Mouse (Mus musculus) lung, embryonic 14.5 days (tissue): ENCODE data around the gene Mrps15. TPM values are rescaled to one million over a fixed set of nuclear protein-coding genes. Genes with fewer than 3 reads are reported as not detected.
"Not testable (repeated sequence)": the region's sequence is repeated elsewhere in the genome, so short reads cannot be mapped to it uniquely, and the experiment has no call there.

Experiments used
- ATAC-seq: fragments of 200-750 bp; cut with Nextera tagmentation; 2 replicates; pipeline ENCODE4 v1.8.0; 2017; ENCODE audit warnings: mild to moderate bottlenecking, moderate TSS enrichment, moderate library complexity; ENCODE audit not compliant: insufficient read depth
- DNase-seq: peaks from one replicate; pipeline ENCODE4 v3.0.0-alpha.2; 2015
- H3K27ac ChIP-seq: fragments of 300-500 bp; sonication (generic); 2 replicates; pipeline ENCODE4 v1.5.1; 2014; ENCODE audit warnings: low read depth, mild to moderate bottlenecking, moderate library complexity
- H3K27me3 ChIP-seq: fragments of 300-500 bp; sonication (generic); 2 replicates; pipeline ENCODE4 v1.6.1; 2014; ENCODE audit warnings: low read length, control low read depth; ENCODE audit not compliant: insufficient read depth
- H3K36me3 ChIP-seq: fragments of 300-500 bp; sonication (generic); 2 replicates; pipeline ENCODE4 v1.6.1; 2014; ENCODE audit warnings: control low read depth; ENCODE audit not compliant: insufficient read depth
- H3K4me1 ChIP-seq: fragments of 300-500 bp; sonication (generic); 2 replicates; pipeline ENCODE4 v1.6.1; 2014; ENCODE audit warnings: antibody characterized with exemption, control low read depth; ENCODE audit not compliant: insufficient read depth
- H3K4me2 ChIP-seq: fragments of 300-500 bp; sonication (generic); 2 replicates; pipeline ENCODE4 v1.6.1; 2014; ENCODE audit warnings: mild to moderate bottlenecking
- H3K4me3 ChIP-seq: fragments of 300-500 bp; sonication (generic); 2 replicates; pipeline ENCODE4 v1.5.1; 2014; ENCODE audit warnings: low read depth, low read length
- H3K9ac ChIP-seq: fragments of 300-500 bp; sonication (generic); 2 replicates; pipeline ENCODE4 v1.6.1; 2014
- H3K9me3 ChIP-seq: fragments of 300-500 bp; sonication (generic); 2 replicates; pipeline ENCODE4 v1.6.1; 2016; ENCODE audit warnings: low read depth, low read length, control low read depth
- CTCF ChIP-seq: IDR thresholded peaks from 2 replicates; pipeline ENCODE4 v1.5.1; 2016; ENCODE audit warnings: antibody characterized with exemption, low read depth
- WGBS: fragments of 180-500 bp; shearing (Covaris S2); extraction: QIAGEN DNeasy Blood & Tissue Kit; methylation state at CpG from one replicate; pipeline ENCODE4 v1.1.7; 2014; 5-methylcytosine and 5-hydroxymethylcytosine counted together
- polyA plus RNA-seq: library from polyadenylated mRNA; unstranded; fragments of >200 nt; fragmentation: Nextera tagmentation; extraction: Ambion mirVana; gene quantifications from 2 replicates; pipeline ENCODE4 v1.2.1, GENCODE M21; 2014

Gene Mrps15
- polyA plus RNA-seq, 1 experiment from 2014 or later: 138 TPM

DNA sequence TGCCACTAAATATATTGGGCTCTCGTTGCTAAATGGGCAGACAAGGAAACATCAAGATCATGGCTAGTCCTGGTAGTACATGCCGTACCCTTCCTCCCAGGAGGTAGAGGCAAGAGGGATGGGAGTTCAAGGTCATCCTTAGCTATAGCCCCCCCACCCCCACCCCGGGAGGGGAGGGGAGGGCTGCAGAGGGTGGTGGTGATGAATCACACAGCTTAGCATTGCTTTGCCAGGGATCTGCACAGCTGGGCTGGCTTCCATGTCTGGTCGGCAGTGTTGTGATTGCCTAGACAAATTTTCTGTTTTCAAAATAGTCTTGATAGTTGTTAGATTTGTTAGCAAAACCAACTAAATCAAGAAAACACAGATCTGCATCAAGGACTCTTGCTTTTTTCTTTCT is 32.5 kb downstream of the Mrps15 start:
- Histone ChIP-seq H3K27me3 (no peaks in the 10 kb centered on the region), H3K4me2 (no peak overlapping the region), H3K4me3 (no peak overlapping the region), H3K27ac (no peak overlapping the region), H3K9me3 (no peaks in the 10 kb centered on the region), H3K9ac (no peak overlapping the region), H3K4me1 (no peaks in the 10 kb centered on the region), H3K36me3 (no peaks in the 10 kb centered on the region)
- DNase-seq: no peak
- 66% methylated on average over 4 of the region's 4 CpGs for WGBS
- no peak for TF ChIP-seq CTCF
- ATAC-seq: no peak

DNA sequence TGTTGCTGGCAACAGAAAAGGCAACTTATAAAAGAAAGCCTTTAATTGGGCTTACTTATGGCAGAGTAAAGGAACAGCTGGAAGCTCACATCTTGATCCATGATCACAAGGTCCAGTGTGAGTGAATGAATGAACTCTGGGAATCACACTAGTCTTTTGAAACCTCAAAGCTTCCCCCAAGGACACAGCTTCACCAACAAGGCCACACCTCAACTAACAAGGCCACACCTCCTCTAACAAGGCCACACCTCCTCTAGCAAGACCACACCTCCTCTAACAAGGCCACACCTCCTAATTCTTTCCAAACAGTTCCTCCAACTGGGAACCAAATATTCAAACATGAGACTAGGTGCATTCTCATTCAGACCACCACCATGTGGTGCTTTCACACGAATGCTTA is 34.9 kb downstream of the Mrps15 start:
- Histone ChIP-seq H3K9ac (no peak overlapping the region), H3K4me2 (no peak overlapping the region), H3K27me3 (no peaks in the 10 kb centered on the region), H3K4me1 (no peaks in the 10 kb centered on the region), H3K36me3 (no peaks in the 10 kb centered on the region), H3K27ac (no peak overlapping the region), H3K4me3 (no peak overlapping the region), H3K9me3 (no peaks in the 10 kb centered on the region)
- WGBS: 83% methylated on average over 1 of the region's 1 CpGs
- DNase-seq: no peak
- TF ChIP-seq CTCF: no peak
- no peak for ATAC-seq

- no peak overlapping the region for H3K4me2 ChIP-seq
- no peak overlapping the region for H3K4me3 ChIP-seq
- no peaks in the 10 kb centered on the region for H3K27me3 ChIP-seq
- no peaks in the 10 kb centered on the region for H3K36me3 ChIP-seq
- no peak for ATAC-seq
- no peak for DNase-seq
- no peak for TF ChIP-seq CTCF
- WGBS: 80% methylated on average over 9 of the region's 9 CpGs
- no peaks in the 10 kb centered on the region for H3K4me1 ChIP-seq
- H3K9me3 ChIP-seq: no peaks in the 10 kb centered on the region
- no peak overlapping the region for H3K27ac ChIP-seq
- no peak overlapping the region for H3K9ac ChIP-seq
These were observed 36.3 kb downstream of the Mrps15 start for GRCm38 (mm10) chr4:126083021-126083420.

- Histone ChIP-seq H3K9ac (no peak overlapping the region), H3K36me3 (no peaks in the 10 kb centered on the region), H3K4me2 (no peak overlapping the region), H3K27me3 (no peaks in the 10 kb centered on the region), H3K9me3 (no peaks in the 10 kb centered on the region), H3K27ac (no peak overlapping the region), H3K4me1 (no peaks in the 10 kb centered on the region), H3K4me3 (no peak overlapping the region)
- WGBS: 60% methylated on average over 8 of the region's 8 CpGs
- DNase-seq (no peak), ATAC-seq (no peak)
- TF ChIP-seq CTCF: no peak
These were observed 37.7 kb downstream of the Mrps15 start for GRCm38 (mm10) chr4:126084382-126084781.

DNA sequence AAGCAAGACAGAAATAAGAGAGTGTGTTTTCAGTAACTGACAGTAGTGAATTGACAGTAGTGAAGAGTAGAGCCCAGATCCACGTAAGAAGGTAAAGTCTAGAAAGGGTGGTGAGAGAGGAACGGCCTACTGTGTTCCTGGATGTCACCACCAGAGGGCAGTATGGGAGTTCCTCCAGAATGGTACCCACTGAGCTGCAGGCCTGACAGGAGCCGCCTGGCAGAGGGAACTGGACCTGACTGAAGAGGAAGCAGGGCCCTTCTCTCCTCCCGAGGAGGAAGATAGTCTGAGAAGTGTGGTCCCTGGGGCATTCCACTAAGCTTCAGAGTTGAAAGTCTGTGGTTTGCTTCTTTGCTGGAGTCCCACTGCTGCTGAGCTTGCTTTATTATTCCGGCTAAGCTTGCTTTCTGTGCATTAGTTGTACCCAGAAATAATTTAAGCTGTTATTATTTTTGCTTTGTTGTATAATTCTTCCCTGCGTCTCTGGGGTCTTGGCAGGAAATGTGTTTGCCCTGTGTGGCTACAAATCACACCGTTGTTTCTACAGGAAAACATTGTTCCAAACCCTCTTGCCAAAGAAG is 39.4 kb downstream of the Mrps15 start:
- Histone ChIP-seq H3K36me3 (no peaks in the 10 kb centered on the region), H3K27ac (no peak overlapping the region), H3K9me3 (no peaks in the 10 kb centered on the region), H3K4me3 (no peak overlapping the region), H3K4me1 (no peaks in the 10 kb centered on the region), H3K9ac (no peak overlapping the region), H3K27me3 (no peaks in the 10 kb centered on the region), H3K4me2 (no peak overlapping the region)
- peak; percentile 96 for TF ChIP-seq CTCF
- peak; percentile 94 for DNase-seq
- ATAC-seq: peak; percentile 89
- WGBS: 27% methylated on average over 7 of the region's 7 CpGs

DNA sequence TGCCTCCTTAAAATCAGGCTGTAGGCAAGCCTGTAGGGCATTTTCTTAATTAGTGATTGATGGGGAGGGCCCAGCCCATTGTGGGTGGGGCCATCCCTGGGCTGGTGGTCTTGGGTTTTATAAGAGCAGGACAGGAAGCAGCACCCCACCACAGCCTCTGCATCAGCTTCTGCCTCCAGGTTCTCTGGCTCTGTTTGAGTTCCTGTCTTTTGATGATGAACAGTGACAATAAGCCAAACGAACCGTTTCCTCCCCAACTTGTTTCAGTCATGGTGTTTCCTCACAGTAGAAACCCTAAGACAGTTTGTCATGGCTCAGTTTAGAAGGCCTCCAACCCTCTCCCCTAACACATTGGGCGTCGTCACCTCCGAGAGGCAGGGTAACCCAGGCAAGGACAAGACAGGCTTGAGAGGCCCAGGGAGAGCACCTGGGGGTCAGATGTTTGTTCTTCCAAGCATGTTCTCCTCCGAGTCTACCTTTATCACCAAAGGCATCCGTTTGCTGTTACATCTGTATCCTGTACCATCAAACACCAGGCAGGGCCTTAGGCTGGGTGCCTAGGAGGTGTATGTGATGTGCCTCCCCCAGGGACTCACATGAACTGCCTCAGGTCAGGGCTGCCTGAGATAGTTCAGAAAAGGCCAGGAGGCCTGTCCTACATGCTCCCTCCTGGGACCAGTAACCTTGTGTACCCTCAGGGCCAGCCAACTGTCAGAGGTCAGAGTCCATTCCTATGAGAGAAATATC is 43.5 kb downstream of the Mrps15 start:
- 57% methylated on average over 7 of the region's 7 CpGs for WGBS
- Histone ChIP-seq H3K4me2 (no peak overlapping the region), H3K9me3 (no peaks in the 10 kb centered on the region)

GRCm38 (mm10) chr4:126090848-126091124 is 44.1 kb downstream of the Mrps15 start:
- WGBS: 68% methylated on average over 4 of the region's 4 CpGs
- no peak for TF ChIP-seq CTCF
- ATAC-seq: no peak

More for the DNA sequence above, 43.5 kb downstream of the Mrps15 start:
- Histone ChIP-seq H3K36me3 (no peaks in the 10 kb centered on the region), H3K4me1 (no peaks in the 10 kb centered on the region), H3K9ac (no peak overlapping the region), H3K4me3 (no peak overlapping the region), H3K27ac (no peak overlapping the region), H3K27me3 (no peaks in the 10 kb centered on the region)
- DNase-seq: no peak
- TF ChIP-seq CTCF: no peak
- no peak for ATAC-seq

GRCm38 (mm10) chr4:126091873-126092272 is 45.1 kb downstream of the Mrps15 start:
- Histone ChIP-seq H3K27me3 (no peaks in the 10 kb centered on the region), H3K4me1 (no peaks in the 10 kb centered on the region), H3K27ac (no peak overlapping the region), H3K4me3 (no peak overlapping the region), H3K9ac (no peak overlapping the region), H3K36me3 (no peaks in the 10 kb centered on the region), H3K4me2 (no peak overlapping the region), H3K9me3 (no peaks in the 10 kb centered on the region)
- TF ChIP-seq CTCF: no peak
- no peak for DNase-seq
- WGBS: 60% methylated on average over 8 of the region's 8 CpGs
- no peak for ATAC-seq

More at GRCm38 (mm10) chr4:126090848-126091124, 44.1 kb downstream of the Mrps15 start:
- no peaks in the 10 kb centered on the region for H3K4me1 ChIP-seq
- H3K27ac ChIP-seq: no peak overlapping the region
- no peak overlapping the region for H3K4me2 ChIP-seq
- no peak overlapping the region for H3K9ac ChIP-seq
- no peaks in the 10 kb centered on the region for H3K36me3 ChIP-seq
- no peak overlapping the region for H3K4me3 ChIP-seq
- no peaks in the 10 kb centered on the region for H3K9me3 ChIP-seq
- no peaks in the 10 kb centered on the region for H3K27me3 ChIP-seq
- DNase-seq: no peak

DNA sequence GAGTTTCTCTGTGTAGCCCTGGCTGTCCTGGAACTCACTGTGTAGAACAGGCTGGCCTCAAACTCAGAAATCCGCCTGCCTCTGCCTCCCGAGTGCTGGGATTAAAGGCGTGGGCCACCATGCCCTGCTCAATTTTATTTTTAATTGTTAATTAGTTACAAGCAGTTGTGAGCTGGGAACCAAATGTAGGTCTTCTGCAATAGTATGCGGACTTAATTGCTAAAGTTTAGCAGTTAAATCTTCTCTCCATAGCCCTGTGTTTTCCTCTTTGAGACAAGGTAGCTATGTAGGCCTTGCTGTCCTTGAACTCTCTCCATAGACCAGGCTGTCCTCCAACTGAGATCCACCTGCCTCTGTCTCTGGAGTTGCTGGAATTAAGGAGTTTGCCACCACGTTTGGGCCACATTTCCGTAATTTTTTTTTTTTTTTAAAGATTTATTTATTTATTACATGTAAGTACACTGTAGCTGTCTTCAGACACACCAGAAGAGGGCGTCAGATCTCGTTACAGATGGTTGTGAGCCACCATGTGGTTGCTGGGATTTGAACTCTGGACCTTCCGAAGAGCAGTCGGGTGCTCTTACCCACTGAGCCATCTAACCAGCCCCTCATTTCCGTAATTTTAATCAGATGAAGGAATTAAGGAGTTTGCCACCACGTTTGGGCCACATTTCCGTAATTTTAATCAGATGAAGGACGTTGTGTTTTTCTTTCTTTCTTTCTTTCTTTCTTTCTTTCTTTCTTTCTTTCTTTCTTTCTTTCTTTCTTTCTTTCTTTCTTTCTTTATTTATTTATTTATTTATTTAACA is 49.1 kb downstream of the Mrps15 start:
- peak overlapping the region; percentile 72; the same call in 1 of the 2 replicates for H3K4me2 ChIP-seq
- not testable (repeated sequence) for ATAC-seq

More for the DNA sequence above, 49.1 kb downstream of the Mrps15 start:
- 0 out of 2 replicates have a peak, but pooled peaks cover 18% of the 10 kb centered on the region for H3K36me3 ChIP-seq
- peak overlapping the region; percentile 65; the same call in 1 of the 2 replicates for H3K4me3 ChIP-seq
- H3K9me3 ChIP-seq, H3K27ac ChIP-seq, H3K9ac ChIP-seq, H3K4me1 ChIP-seq, DNase-seq, H3K27me3 ChIP-seq: not testable (repeated sequence)
- WGBS: 56% methylated on average over 14 of the region's 14 CpGs
